Mouse (Mus musculus): Measurements from ENCODE around the gene Angptl2. TPM values are rescaled to one million over a fixed set of nuclear protein-coding genes. Genes with fewer than 3 reads are reported as not detected.
A peak's percentile ranks its signal among the peaks of the same experiment; 100 is the strongest.

The Angptl2 gene
- total RNA-seq, 2 experiments from 2014 or later: 0.74 to 2.4 TPM

DNA sequence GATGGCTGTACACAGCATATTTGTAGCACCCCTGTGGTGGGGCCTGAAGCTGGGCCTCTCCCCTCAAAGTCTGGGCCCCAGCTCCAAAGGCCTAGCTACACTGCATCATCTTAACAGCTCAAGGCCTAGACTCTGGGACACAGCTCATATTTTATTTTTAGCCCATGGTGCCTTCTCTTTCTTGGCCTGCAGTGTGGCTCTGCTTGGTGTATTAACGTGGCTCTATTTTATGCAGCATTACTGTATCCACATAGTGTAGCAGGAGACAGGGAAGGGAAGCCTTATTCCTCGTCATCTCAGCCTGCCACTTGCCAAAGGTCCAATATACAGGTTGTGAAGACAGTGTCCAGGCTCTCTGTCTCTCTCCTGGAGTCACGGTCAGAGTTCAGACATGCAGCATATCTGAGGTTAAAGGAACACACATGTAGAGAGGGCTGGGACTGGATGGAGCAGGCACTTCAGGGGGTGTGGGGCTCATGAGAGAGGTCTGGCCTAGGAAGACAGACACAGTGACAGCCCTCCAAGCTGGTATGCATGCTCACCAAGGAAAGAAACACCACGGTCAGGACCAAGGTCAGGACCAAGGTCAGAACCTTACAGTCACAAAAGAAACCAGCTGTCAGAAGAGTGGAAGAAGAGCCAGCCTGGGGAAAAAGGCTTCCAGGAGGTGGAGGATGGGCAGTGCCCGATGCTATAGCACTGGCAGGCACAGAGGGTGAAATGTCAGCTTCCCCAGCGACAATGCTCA is 52.7 kb downstream of the Angptl2 start:
- no peak for ATAC-seq (replicated peaks; ENCODE audit: poor library complexity)

DNA sequence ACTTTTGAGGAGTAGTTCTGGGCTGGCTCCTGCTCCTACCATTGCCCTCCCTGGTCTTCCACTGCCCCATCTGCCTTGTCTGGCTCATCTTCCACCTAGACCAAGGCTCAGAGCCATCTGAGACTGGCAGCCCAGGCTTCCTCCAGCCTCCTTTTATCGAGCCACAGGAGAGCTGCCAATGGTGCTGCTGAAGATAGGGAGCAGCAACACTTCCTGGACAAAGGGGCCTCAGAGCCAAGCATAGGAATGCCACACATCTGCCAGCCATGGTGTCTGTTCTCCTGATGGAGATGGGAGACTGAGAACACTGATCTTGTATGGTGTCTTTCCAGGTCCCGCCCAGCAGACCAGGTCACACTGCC is 53.2 kb downstream of the Angptl2 start:
- no peak for ATAC-seq (replicated peaks; ENCODE audit: poor library complexity)

GRCm38 (mm10) chr2:33270569-33270968 is 54.7 kb downstream of the Angptl2 start:
- ATAC-seq (replicated peaks; ENCODE audit: poor library complexity): no peak

DNA sequence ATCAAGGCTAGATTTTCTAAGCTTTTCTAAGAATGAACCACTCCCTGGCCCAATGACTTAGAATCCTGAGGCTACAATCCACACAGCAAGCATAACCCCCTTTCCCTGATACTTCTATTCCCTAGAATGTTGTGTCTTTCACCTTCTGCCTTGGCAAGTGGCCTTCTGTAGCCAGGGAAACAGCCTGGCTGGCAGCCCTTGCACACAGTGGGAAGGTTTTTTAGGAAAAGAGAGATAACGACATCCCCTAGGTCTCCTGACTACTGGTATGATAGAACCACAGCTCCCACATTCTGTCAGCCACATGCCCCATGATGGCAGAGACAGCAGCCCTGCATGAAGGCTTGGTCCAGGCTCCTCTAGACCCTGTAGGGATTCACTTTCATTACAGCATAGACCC is 55.6 kb downstream of the Angptl2 start:
- ATAC-seq (replicated peaks; ENCODE audit: poor library complexity): no peak

DNA sequence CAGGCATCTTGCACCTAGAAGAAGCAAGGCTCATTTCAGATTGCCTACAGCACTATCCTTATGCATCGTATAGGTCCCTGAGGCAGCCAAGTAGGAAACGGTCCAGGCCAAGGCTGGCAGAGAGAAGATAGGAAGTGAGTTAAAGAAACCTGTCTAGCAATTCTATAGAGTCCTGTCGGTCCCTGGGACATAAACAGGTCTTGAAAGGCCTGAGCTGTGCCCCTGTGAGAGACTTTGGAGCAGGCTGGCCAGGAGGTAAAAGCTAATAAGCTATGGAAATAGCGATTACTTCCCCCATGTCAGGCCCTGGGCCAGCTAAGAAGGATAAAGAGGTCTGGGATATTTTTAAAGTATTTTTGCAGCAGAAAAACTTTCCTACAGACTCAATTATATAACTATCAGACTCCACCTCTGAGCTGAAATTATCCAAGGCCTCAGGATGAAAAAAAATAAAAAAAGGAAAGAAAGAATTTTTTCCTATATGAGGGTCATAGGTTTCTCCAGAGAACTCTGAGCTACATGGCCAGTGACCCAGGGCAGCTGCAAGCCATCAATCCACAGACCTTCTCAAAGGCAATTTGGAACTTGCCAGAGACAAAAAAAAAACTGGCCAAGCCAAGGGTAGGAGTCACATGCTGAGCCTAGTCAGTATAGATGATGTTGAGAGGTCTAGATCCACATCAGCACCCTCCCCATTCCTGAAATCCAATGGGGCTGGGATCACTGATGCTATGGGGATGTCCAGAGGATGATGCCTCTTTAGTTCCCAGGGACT is 57.0 kb downstream of the Angptl2 start:
- no peak for ATAC-seq (replicated peaks; ENCODE audit: poor library complexity)

- no peak for ATAC-seq (replicated peaks; ENCODE audit: poor library complexity)
Measured at GRCm38 (mm10) chr2:33274719-33275490, 59.0 kb downstream of the Angptl2 start.

GRCm38 (mm10) chr2:33279758-33280157 is 63.9 kb downstream of the Angptl2 start:
- ATAC-seq (replicated peaks; ENCODE audit: poor library complexity): peak; percentile 42; the same call in 1 of the 2 replicates

DNA sequence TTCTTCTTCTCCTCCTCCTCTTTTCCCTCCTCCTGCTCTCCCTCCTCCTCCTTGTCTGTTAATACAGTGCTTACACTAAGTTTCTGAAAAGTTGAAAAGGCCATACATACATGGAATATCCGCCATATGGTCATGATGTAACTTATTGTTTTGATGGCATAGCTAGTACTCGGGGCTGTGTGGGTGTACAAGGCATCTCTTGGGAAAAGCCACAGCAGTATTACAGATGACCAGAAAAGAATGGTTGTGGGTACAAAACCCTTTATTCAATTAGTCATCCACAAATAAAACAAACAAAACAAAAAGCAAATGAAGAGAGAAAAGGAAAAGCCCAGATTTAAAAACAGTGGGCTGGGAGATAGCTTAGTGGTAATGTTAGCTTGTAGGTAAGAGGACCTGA is 64.7 kb downstream of the Angptl2 start:
- ATAC-seq (replicated peaks; ENCODE audit: poor library complexity): no peak

GRCm38 (mm10) chr2:33281807-33282206 is 65.9 kb downstream of the Angptl2 start:
- no peak for ATAC-seq (replicated peaks; ENCODE audit: poor library complexity)

DNA sequence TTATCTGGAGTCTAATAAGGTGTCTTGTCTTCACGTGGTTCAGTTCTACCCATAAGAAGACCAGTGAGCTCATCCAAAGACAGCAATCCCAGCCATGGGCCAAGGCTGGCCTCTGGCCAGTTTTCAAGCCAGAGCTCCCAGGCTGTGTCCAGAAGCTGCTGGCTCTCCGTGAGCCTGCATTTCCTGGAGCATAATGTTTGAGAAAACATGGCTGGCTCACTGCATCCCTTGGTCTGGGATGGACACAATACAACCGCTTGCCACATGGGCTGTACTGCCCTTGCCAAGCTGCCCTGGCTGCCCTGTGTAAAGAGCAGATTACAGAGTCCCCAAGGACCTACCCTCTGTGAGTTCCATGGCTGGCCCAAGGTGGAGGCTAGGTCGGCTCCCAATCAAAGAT is 67.0 kb downstream of the Angptl2 start:
- no peak for ATAC-seq (replicated peaks; ENCODE audit: poor library complexity)

DNA sequence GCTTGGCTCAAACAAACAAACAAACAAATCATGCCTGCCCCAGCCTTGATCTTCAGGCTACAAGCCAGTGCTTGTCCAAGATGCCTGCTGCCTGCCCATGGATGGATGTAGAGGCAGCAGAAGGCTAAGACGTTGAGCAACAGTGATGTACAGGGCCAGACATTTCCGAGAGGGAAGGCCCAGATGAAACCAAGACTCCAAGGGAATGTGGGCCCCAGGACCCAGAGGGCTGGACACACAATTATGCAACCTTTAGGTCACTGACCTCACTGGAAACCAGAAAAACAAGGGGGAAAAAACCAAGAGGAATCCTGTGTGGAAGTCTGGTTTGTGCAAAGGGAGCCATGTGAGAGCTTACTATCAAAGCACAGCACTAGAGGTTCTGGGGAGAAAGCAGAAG is 67.8 kb downstream of the Angptl2 start:
- ATAC-seq (replicated peaks; ENCODE audit: poor library complexity): no peak

DNA sequence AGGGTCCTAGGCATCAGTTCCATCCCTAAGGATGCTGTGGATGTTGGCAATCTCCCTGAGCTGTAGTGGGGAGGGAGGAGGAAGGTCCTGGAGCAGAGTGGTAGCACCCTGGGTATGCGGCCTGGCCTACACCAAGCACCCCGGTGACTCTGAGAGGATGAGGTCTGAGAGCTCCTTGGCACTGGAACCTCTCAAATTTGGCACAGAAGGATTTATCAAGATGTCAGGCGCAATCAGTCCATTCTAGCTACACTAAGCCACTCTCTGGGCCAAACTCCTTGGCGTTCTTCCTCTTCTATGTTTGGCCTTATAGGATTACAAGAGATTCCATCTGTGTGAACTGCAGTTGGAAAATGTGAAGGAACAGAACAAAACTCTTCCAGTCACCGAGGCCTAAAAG is 73.0 kb downstream of the Angptl2 start:
- ATAC-seq (replicated peaks; ENCODE audit: poor library complexity): no peak

DNA sequence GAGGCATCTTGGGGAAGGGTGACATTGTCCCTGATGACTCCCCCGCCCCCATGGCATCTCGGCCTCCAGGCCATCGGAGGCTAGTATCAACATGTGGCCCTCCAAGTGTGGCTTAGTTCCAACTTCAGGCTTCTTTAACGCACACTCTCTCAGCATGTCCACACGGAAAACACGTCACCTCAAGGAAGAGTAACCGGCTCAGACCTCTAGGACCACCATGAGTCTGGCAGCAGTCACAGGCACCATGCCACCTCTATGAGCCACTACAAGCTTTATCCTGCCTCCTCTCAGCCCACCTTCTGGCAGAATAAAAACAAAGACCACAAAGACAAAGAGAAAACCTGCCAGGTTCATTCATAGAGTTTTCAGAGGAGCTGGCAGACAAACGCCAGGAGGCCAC is 74.6 kb downstream of the Angptl2 start:
- ATAC-seq (replicated peaks; ENCODE audit: poor library complexity): no peak

- ATAC-seq (replicated peaks; ENCODE audit: poor library complexity): peak; percentile 92
Measured at GRCm38 (mm10) chr2:33292057-33292456, 76.2 kb downstream of the Angptl2 start.

DNA sequence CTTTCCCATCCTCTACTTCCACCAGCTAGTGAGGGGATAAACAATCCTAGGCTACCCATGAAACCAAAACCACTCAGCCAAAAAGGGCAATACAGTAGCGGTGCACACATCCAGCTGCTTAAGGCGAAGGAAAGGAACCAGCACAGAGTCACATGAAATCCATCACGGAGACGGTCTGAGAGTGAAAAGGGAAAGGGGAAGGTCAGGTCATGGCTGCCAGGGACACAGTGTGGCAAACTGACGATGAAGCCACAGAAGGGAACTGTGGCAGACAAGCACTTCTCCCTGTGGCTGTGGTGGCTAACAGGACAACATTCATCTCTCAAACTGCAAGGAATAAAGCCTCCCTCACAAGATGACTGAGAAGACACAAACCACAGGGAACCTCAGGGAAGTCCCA is 79.2 kb downstream of the Angptl2 start:
- peak; percentile 49 for ATAC-seq (replicated peaks; ENCODE audit: poor library complexity)

Other genes with a start within 250 kb of the Angptl2 start
- gene Slc2a8, start 234.0 kb upstream of the Angptl2 start, total RNA-seq (2015): 2.6 and 2.9 TPM in 2 replicates
- gene Slc2a8, start 234.0 kb upstream of the Angptl2 start, total RNA-seq (2017): 2.2 and 3.5 TPM in 2 replicates
- 0.12 TPM in 1 of 2 replicates, not detected in the other for gene Garnl3, start 84.4 kb upstream of the Angptl2 start, total RNA-seq (2015)
- 0.03 TPM in 1 of 2 replicates, not detected in the other for gene Garnl3, start 84.4 kb upstream of the Angptl2 start, total RNA-seq (2017)
- 1.7 and 2.4 TPM in 2 replicates for gene Ralgps1, start 155.4 kb downstream of the Angptl2 start, total RNA-seq (2015)
- gene Ralgps1, start 155.4 kb downstream of the Angptl2 start, total RNA-seq (2017): 0.42 and 0.68 TPM in 2 replicates
- 22.7 and 24.6 TPM in 2 replicates for gene Zbtb34, start 215.3 kb downstream of the Angptl2 start, total RNA-seq (2015)
- gene Zbtb34, start 215.3 kb downstream of the Angptl2 start, total RNA-seq (2017): 8.4 and 11.4 TPM in 2 replicates